Mouse (Mus musculus) bone marrow macrophage, adult 2 months (primary cell): ENCODE data around the gene Eea1. TPM values are rescaled to one million over a fixed set of nuclear protein-coding genes. Genes with fewer than 3 reads are reported as not detected.
"Not testable (repeated sequence)": the region's sequence is repeated elsewhere in the genome, so short reads cannot be mapped to it uniquely, and the experiment has no call there.

Experiments
- H3K27ac ChIP-seq: 2 replicates; pipeline ENCODE4 v1.5.1; 2012; ENCODE audit warnings: low read depth, low read length; ENCODE audit not compliant: insufficient read depth
- H3K4me1 ChIP-seq: 2 replicates; pipeline ENCODE4 v1.6.1; 2012; ENCODE audit warnings: low read length; ENCODE audit not compliant: control insufficient read depth, insufficient read depth
- H3K4me3 ChIP-seq: 2 replicates; pipeline ENCODE4 v1.5.1; 2012; ENCODE audit warnings: mild to moderate bottlenecking, low read length, moderate library complexity; ENCODE audit not compliant: insufficient read depth
- CTCF ChIP-seq: IDR thresholded peaks from 2 replicates; pipeline ENCODE4 v1.5.1; 2012; ENCODE audit warnings: low read depth, mild to moderate bottlenecking, low read length, moderate library complexity
- POLR2A ChIP-seq: IDR thresholded peaks from 2 replicates; pipeline ENCODE4 v1.6.1; 2012; ENCODE audit warnings: mild to moderate bottlenecking, low read depth, low read length, borderline replicate concordance
- polyA plus RNA-seq: library from polyadenylated mRNA; stranded (reverse); fragments of >200 nt; gene quantifications from 2 replicates; pipeline ENCODE4 v1.2.4, GENCODE M21; 2012; ENCODE audit not compliant: missing spikeins, insufficient read depth, insufficient read length

Eea1 gene
- polyA plus RNA-seq, 1 experiment, result 43.9 TPM

GRCm38 (mm10) chr10:96035951-96036350 lies 95.5 kb downstream of the Eea1 start:
- TF ChIP-seq CTCF (no peak), POLR2A (no peak)
- peaks cover 6% of the 10 kb centered on the region for H3K4me1 ChIP-seq
- no peak overlapping the region for H3K4me3 ChIP-seq
- no peak overlapping the region for H3K27ac ChIP-seq

GRCm38 (mm10) chr10:96044216-96044615 lies 103.8 kb downstream of the Eea1 start:
- TF ChIP-seq CTCF (no peak), POLR2A (no peak)
- H3K4me1 ChIP-seq, result peaks cover 2% of the 10 kb centered on the region; the same call in 1 of the 2 replicates
- H3K4me3 ChIP-seq, result no peak overlapping the region
- no peak overlapping the region for H3K27ac ChIP-seq

- no peak overlapping the region for H3K27ac ChIP-seq
- no peak for TF ChIP-seq CTCF
- no peak for TF ChIP-seq POLR2A
- H3K4me1 ChIP-seq, result no peaks in the 10 kb centered on the region
- H3K4me3 ChIP-seq, result no peak overlapping the region
Observed at GRCm38 (mm10) chr10:96047960-96048536, 107.6 kb downstream of the Eea1 start.

- TF ChIP-seq CTCF (no peak), POLR2A (no peak)
- Histone ChIP-seq H3K27ac (no peak overlapping the region), H3K4me1 (no peaks in the 10 kb centered on the region), H3K4me3 (no peak overlapping the region)
Observed at GRCm38 (mm10) chr10:96048550-96048949, 108.1 kb downstream of the Eea1 start.

GRCm38 (mm10) chr10:96067347-96067746 lies 126.9 kb downstream of the Eea1 start:
- Histone ChIP-seq H3K4me1 (peaks cover 5% of the 10 kb centered on the region), H3K4me3 (no peak overlapping the region), H3K27ac (no peak overlapping the region)
- TF ChIP-seq CTCF, result no peak
- TF ChIP-seq POLR2A, result no peak

- Histone ChIP-seq H3K27ac (no peak overlapping the region), H3K4me3 (no peak overlapping the region), H3K4me1 (peaks cover 10% of the 10 kb centered on the region)
- no peak for TF ChIP-seq POLR2A
- TF ChIP-seq CTCF, result no peak
Observed at GRCm38 (mm10) chr10:96074386-96074785, 133.9 kb downstream of the Eea1 start.

- Histone ChIP-seq H3K4me1 (peaks cover 10% of the 10 kb centered on the region), H3K4me3 (no peak overlapping the region), H3K27ac (no peak overlapping the region)
- no peak for TF ChIP-seq CTCF
Observed at GRCm38 (mm10) chr10:96075403-96075802, 135.0 kb downstream of the Eea1 start.

- Histone ChIP-seq H3K27ac (no peak overlapping the region), H3K4me3 (no peak overlapping the region), H3K4me1 (peaks cover 10% of the 10 kb centered on the region)
- TF ChIP-seq CTCF (no peak), POLR2A (no peak)
Observed at GRCm38 (mm10) chr10:96075880-96076279, 135.4 kb downstream of the Eea1 start.

- H3K27ac ChIP-seq, result no peak overlapping the region
- peaks cover 10% of the 10 kb centered on the region for H3K4me1 ChIP-seq
- TF ChIP-seq CTCF (no peak), POLR2A (no peak)
- H3K4me3 ChIP-seq, result no peak overlapping the region
Observed at GRCm38 (mm10) chr10:96076461-96076860, 136.0 kb downstream of the Eea1 start.

GRCm38 (mm10) chr10:96077480-96078066 lies 137.1 kb downstream of the Eea1 start:
- not testable (repeated sequence) for H3K4me3 ChIP-seq, H3K27ac ChIP-seq
- H3K4me1 ChIP-seq, result peaks cover 10% of the 10 kb centered on the region

GRCm38 (mm10) chr10:96079823-96080222 lies 139.4 kb downstream of the Eea1 start:
- Histone ChIP-seq H3K4me1 (peaks cover 10% of the 10 kb centered on the region), H3K27ac (no peak overlapping the region), H3K4me3 (no peak overlapping the region)
- TF ChIP-seq CTCF (no peak), POLR2A (no peak)
